Mouse (Mus musculus): Measurements from ENCODE around the gene Kifc1. TPM values are rescaled to one million over a fixed set of nuclear protein-coding genes. Genes with fewer than 3 reads are reported as not detected.

Kifc1 gene
- polyA plus RNA-seq, 1 experiment from 2014 or later, result 5.4 TPM

- Histone ChIP-seq H3K4me2 (ENCODE audit: low read length) (no peak overlapping the region), H3K27me3 (ENCODE audit: control insufficient read depth, insufficient read depth, low read length) (no peaks in the 10 kb centered on the region), H3K9ac (ENCODE audit: low read length) (no peak overlapping the region), H3K36me3 (ENCODE audit: control insufficient read depth, insufficient read depth, low read length) (peaks cover 9% of the 10 kb centered on the region; the same call in 1 of the 2 replicates), H3K9me3 (ENCODE audit: control insufficient read depth, low read length) (no peaks in the 10 kb centered on the region), H3K4me1 (ENCODE audit: control insufficient read depth in 2 of 2, insufficient read depth in 2 of 2, low read length in 2 of 2) (no peaks in the 10 kb centered on the region), H3K27ac (replicated peaks in 1 of 2; ENCODE audit: control insufficient read depth in 1 of 2, insufficient read depth in 1 of 2, low read depth in 2 of 2, low read length in 2 of 2) (no peak overlapping the region), H3K4me3 (ENCODE audit: control insufficient read depth in 1 of 2, insufficient read depth in 1 of 2, low read depth in 1 of 2, low read length in 2 of 2) (no peak overlapping the region)
- no peak for ATAC-seq (ENCODE audit: insufficient number of reproducible peaks, insufficient read depth, low FRiP score, low read depth)
- 56% methylated on average over 1 of the region's 1 CpGs for WGBS
Measured at GRCm38 (mm10) chr17:33851331-33851730, 39.1 kb downstream of the Kifc1 start.

GRCm38 (mm10) chr17:33848139-33848538, 42.3 kb downstream of the Kifc1 start:
- no peak for ATAC-seq (ENCODE audit: insufficient number of reproducible peaks, insufficient read depth, low FRiP score, low read depth)
- peaks cover 9% of the 10 kb centered on the region; the same call in 1 of the 2 replicates for H3K36me3 ChIP-seq (ENCODE audit: control insufficient read depth, insufficient read depth, low read length)
- 65% methylated on average over 8 of the region's 8 CpGs for WGBS
- peaks cover 3 to 4% of the 10 kb centered on the region in 2 experiments; a peak in 1 of 4 replicates for H3K4me1 ChIP-seq (ENCODE audit: control insufficient read depth in 2 of 2, insufficient read depth in 2 of 2, low read length in 2 of 2)
- no peaks in the 10 kb centered on the region for H3K9me3 ChIP-seq (ENCODE audit: control insufficient read depth, low read length)
- no peaks in the 10 kb centered on the region for H3K27me3 ChIP-seq (ENCODE audit: control insufficient read depth, insufficient read depth, low read length)
- H3K4me2 ChIP-seq (ENCODE audit: low read length), result no peak overlapping the region
- H3K27ac ChIP-seq (replicated peaks in 1 of 2; ENCODE audit: control insufficient read depth in 1 of 2, insufficient read depth in 1 of 2, low read depth in 2 of 2, low read length in 2 of 2), result no peak overlapping the region
- no peak overlapping the region for H3K9ac ChIP-seq (ENCODE audit: low read length)
- H3K4me3 ChIP-seq (ENCODE audit: control insufficient read depth in 1 of 2, insufficient read depth in 1 of 2, low read depth in 1 of 2, low read length in 2 of 2), result no peak overlapping the region

- ATAC-seq (ENCODE audit: insufficient number of reproducible peaks, insufficient read depth, low FRiP score, low read depth), result no peak
- H3K9ac ChIP-seq (ENCODE audit: low read length), result no peak overlapping the region
- H3K27me3 ChIP-seq (ENCODE audit: control insufficient read depth, insufficient read depth, low read length), result no peaks in the 10 kb centered on the region
- no peak overlapping the region for H3K4me3 ChIP-seq (ENCODE audit: control insufficient read depth in 1 of 2, insufficient read depth in 1 of 2, low read depth in 1 of 2, low read length in 2 of 2)
- no peak overlapping the region for H3K27ac ChIP-seq (replicated peaks in 1 of 2; ENCODE audit: control insufficient read depth in 1 of 2, insufficient read depth in 1 of 2, low read depth in 2 of 2, low read length in 2 of 2)
- no peak overlapping the region for H3K4me2 ChIP-seq (ENCODE audit: low read length)
- H3K36me3 ChIP-seq (ENCODE audit: control insufficient read depth, insufficient read depth, low read length), result peaks cover 22% of the 10 kb centered on the region
- WGBS, result 76% methylated on average over 1 of the region's 1 CpGs
- H3K9me3 ChIP-seq (ENCODE audit: control insufficient read depth, low read length), result no peaks in the 10 kb centered on the region
- H3K4me1 ChIP-seq (ENCODE audit: control insufficient read depth in 2 of 2, insufficient read depth in 2 of 2, low read length in 2 of 2), result peaks cover 3 to 4% of the 10 kb centered on the region in 2 experiments; a peak in 1 of 4 replicates
Measured at GRCm38 (mm10) chr17:33844196-33844595, 46.3 kb downstream of the Kifc1 start.

- 0 out of 4 replicates have a peak within 1 kb of the TSS, but pooled peaks of 1 of the 2 experiments have one; percentile 19 for H3K27ac ChIP-seq (replicated peaks in 1 of 2; ENCODE audit: control insufficient read depth in 1 of 2, insufficient read depth in 1 of 2, low read depth in 2 of 2, low read length in 2 of 2)
- peak within 1 kb of the TSS; percentile 63 to 89 for H3K4me3 ChIP-seq (ENCODE audit: control insufficient read depth in 1 of 2, insufficient read depth in 1 of 2, low read depth in 1 of 2, low read length in 2 of 2)
- WGBS, result under 1% methylated on average over 45 of the region's 45 CpGs
Measured at GRCm38 (mm10) chr17:33842966-33843795, 47.3 kb downstream of the Kifc1 start, which contains the start of gene Cd320. Cd320 (plus strand) TSS chr17:33843091.

GRCm38 (mm10) chr17:33829561-33829960, 60.9 kb downstream of the Kifc1 start:
- Histone ChIP-seq H3K9ac (ENCODE audit: low read length) (no peak overlapping the region), H3K27me3 (ENCODE audit: control insufficient read depth, insufficient read depth, low read length) (no peaks in the 10 kb centered on the region), H3K4me1 (ENCODE audit: control insufficient read depth in 2 of 2, insufficient read depth in 2 of 2, low read length in 2 of 2) (peaks cover 4 to 28% of the 10 kb centered on the region in 2 experiments), H3K4me2 (ENCODE audit: low read length) (peak overlapping the region; percentile 32; the same call in 1 of the 2 replicates), H3K4me3 (ENCODE audit: control insufficient read depth in 1 of 2, insufficient read depth in 1 of 2, low read depth in 1 of 2, low read length in 2 of 2) (no peak overlapping the region), H3K27ac (replicated peaks in 1 of 2; ENCODE audit: control insufficient read depth in 1 of 2, insufficient read depth in 1 of 2, low read depth in 2 of 2, low read length in 2 of 2) (peak overlapping the region in 1 of 2 experiments; percentile 64; a peak in 2 of 4 replicates), H3K9me3 (ENCODE audit: control insufficient read depth, low read length) (no peaks in the 10 kb centered on the region), H3K36me3 (ENCODE audit: control insufficient read depth, insufficient read depth, low read length) (peaks cover 65% of the 10 kb centered on the region)
- 87% methylated on average over 10 of the region's 10 CpGs for WGBS
- ATAC-seq (ENCODE audit: insufficient number of reproducible peaks, insufficient read depth, low FRiP score, low read depth), result no peak

More at GRCm38 (mm10) chr17:33842966-33843795, 47.3 kb downstream of the Kifc1 start, which contains the start of gene Cd320:
- H3K9me3 ChIP-seq (ENCODE audit: control insufficient read depth, low read length), result no peaks in the 10 kb centered on the region
- peak; percentile 82 for ATAC-seq (ENCODE audit: insufficient number of reproducible peaks, insufficient read depth, low FRiP score, low read depth)
- peaks cover 24% of the 10 kb centered on the region for H3K36me3 ChIP-seq (ENCODE audit: control insufficient read depth, insufficient read depth, low read length)
- H3K4me2 ChIP-seq (ENCODE audit: low read length), result peak within 1 kb of the TSS; percentile 93
- no peaks in the 10 kb centered on the region for H3K27me3 ChIP-seq (ENCODE audit: control insufficient read depth, insufficient read depth, low read length)
- H3K9ac ChIP-seq (ENCODE audit: low read length), result peak within 1 kb of the TSS; percentile 81
- peaks cover 3 to 4% of the 10 kb centered on the region in 2 experiments; a peak in 1 of 4 replicates for H3K4me1 ChIP-seq (ENCODE audit: control insufficient read depth in 2 of 2, insufficient read depth in 2 of 2, low read length in 2 of 2)

- WGBS, result 18% methylated on average over 2 of the region's 2 CpGs
- Histone ChIP-seq H3K4me2 (ENCODE audit: low read length) (peak overlapping the region; percentile 32; the same call in 1 of the 2 replicates), H3K36me3 (ENCODE audit: control insufficient read depth, insufficient read depth, low read length) (peaks cover 58% of the 10 kb centered on the region), H3K9me3 (ENCODE audit: control insufficient read depth, low read length) (no peaks in the 10 kb centered on the region), H3K4me1 (ENCODE audit: control insufficient read depth in 2 of 2, insufficient read depth in 2 of 2, low read length in 2 of 2) (peaks cover 4 to 28% of the 10 kb centered on the region in 2 experiments), H3K27me3 (ENCODE audit: control insufficient read depth, insufficient read depth, low read length) (no peaks in the 10 kb centered on the region), H3K27ac (replicated peaks in 1 of 2; ENCODE audit: control insufficient read depth in 1 of 2, insufficient read depth in 1 of 2, low read depth in 2 of 2, low read length in 2 of 2) (peak overlapping the region; percentile 30 to 64; a peak in 3 of 4 replicates), H3K4me3 (ENCODE audit: control insufficient read depth in 1 of 2, insufficient read depth in 1 of 2, low read depth in 1 of 2, low read length in 2 of 2) (no peak overlapping the region), H3K9ac (ENCODE audit: low read length) (no peak overlapping the region)
- peak; percentile 41; the same call in 1 of the 2 replicates for ATAC-seq (ENCODE audit: insufficient number of reproducible peaks, insufficient read depth, low FRiP score, low read depth)
Measured at GRCm38 (mm10) chr17:33828892-33829291, 61.6 kb downstream of the Kifc1 start.

- 0% methylated on average over 3 of the region's 3 CpGs for WGBS
- Histone ChIP-seq H3K36me3 (ENCODE audit: control insufficient read depth, insufficient read depth, low read length) (peaks cover 55% of the 10 kb centered on the region), H3K4me1 (ENCODE audit: control insufficient read depth in 2 of 2, insufficient read depth in 2 of 2, low read length in 2 of 2) (peaks cover 4 to 34% of the 10 kb centered on the region in 2 experiments), H3K27ac (replicated peaks in 1 of 2; ENCODE audit: control insufficient read depth in 1 of 2, insufficient read depth in 1 of 2, low read depth in 2 of 2, low read length in 2 of 2) (no peak overlapping the region), H3K4me2 (ENCODE audit: low read length) (no peak overlapping the region), H3K4me3 (ENCODE audit: control insufficient read depth in 1 of 2, insufficient read depth in 1 of 2, low read depth in 1 of 2, low read length in 2 of 2) (no peak overlapping the region), H3K27me3 (ENCODE audit: control insufficient read depth, insufficient read depth, low read length) (no peaks in the 10 kb centered on the region), H3K9me3 (ENCODE audit: control insufficient read depth, low read length) (no peaks in the 10 kb centered on the region), H3K9ac (ENCODE audit: low read length) (no peak overlapping the region)
- no peak for ATAC-seq (ENCODE audit: insufficient number of reproducible peaks, insufficient read depth, low FRiP score, low read depth)
Measured at GRCm38 (mm10) chr17:33826850-33827249, 63.6 kb downstream of the Kifc1 start.

All from heart, embryonic 14.5 days (tissue).